Mouse (Mus musculus): ENCODE measurements around the gene Gm21887.
"Not testable (repeated sequence)": the region's sequence is repeated elsewhere in the genome, so short reads cannot be mapped to it uniquely, and the experiment has no call there.

Gm21887 gene

GRCm38 (mm10) chrX:170015883-170016282 lies 6.4 kb downstream of the Gm21887 start:
- not testable (repeated sequence) for DNase-seq

DNA sequence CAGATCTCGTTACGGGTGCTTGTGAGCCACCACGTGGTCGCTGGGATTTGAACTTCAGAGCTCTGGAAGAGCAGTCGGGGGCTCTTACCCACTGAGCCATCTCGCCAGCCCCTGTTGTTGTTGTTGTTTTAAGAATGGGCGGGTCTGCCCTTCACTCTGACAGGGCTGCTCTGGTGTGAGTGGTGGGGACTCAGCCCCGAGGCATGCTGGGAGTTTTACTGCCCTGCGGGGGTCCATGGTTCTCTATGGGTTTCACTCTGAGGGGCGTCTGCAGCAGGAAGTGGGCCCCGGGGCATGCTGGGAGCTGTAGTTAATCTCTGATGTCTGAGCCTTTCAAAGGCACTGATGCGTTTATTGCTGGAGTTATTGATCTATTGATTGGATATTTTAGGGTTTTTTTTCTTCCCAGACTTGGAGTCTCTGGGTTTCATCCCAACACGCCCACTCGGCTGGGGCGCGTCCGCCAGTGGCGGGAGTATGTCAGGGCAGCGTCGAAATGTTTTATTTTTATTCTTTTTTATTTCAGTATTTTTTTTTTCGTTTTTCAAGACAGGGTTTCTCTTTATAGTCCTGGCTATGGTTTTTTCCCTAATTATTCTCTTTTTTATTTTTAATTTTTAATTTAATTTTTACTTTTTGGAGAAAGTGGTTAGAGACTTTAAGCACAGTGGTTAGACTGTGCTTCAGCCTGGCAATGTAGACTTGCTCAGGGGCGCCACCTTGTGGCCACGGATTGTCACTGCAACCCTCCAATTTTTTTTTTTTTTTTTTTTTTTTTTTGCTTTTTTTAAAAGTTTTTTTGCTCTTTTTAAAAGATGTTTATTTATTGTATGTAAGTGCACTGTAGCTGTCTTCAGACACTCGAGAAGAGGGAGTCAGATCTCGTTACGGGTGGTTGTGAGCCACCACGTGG lies 8.1 kb downstream of the Gm21887 start:
- not testable (repeated sequence) for DNase-seq

DNA sequence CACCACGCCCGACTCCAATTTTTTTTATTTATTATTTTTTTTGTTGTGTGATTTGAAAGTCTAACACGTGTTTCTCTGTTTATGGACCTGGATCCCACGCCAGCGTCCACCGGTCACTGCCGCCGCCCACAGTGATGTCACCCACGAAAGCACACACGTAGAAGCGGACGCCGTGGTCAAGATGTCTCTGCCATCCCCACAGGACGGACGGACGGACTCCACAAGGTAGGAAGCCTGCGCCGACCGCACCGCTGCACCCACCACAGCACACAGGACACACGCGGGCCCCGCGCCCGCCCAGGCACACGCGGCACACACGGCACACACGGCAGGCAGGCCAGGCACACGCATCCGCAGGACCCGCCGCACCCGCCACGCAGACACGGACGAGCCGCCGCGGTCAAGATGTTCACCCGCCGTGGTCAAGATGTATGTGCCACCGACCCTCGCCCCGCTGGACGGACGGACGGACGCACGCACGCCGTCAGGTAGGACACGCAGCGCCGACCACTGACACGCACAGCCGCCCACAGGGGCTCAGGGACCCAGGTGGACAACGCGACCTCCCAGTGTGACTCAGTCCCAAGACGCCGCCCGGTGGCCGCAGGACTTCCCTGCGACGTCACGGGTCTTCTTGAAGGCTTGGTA lies 9.2 kb downstream of the Gm21887 start:
- DNase-seq, result peak; percentile 66

DNA sequence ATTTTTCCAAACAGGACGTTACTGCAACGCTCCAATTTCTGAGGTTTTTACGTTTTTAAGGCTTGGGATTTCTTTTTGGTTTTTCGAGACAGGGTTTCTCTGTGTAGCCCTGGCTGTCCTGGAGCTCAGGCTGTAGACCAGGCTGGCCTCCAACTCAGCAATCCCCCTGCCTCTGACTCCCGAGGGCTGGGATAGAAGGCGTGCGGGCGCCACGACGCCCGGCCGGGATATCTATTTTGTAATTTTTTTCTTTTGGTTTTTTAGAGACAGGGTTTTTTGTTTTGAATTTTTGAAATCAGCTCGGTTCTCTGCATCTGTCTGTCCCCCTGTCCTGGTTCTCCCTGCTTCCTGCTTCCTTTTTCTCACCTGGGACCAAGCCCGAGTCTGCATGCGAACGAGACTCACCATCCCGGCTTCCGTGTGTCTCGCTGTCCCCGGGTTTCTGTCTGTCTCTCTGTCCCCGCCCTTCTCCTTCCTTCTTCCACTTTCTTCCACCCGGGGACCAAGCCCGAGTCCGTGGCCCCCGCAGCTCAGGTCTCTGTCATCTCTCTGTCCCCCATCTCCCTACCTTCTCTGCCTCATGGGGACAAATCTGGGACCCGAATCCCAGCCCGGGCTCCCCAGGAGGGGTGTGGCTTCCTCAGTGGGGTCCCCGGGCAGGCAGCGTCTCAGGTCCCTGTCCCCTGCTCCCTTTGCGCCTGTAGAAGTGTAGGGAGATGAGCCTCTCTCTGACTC lies 9.9 kb downstream of the Gm21887 start:
- not testable (repeated sequence) for DNase-seq

- DNase-seq, result peak; percentile 92
Observed at GRCm38 (mm10) chrX:170019954-170020689, 10.7 kb downstream of the Gm21887 start.

DNA sequence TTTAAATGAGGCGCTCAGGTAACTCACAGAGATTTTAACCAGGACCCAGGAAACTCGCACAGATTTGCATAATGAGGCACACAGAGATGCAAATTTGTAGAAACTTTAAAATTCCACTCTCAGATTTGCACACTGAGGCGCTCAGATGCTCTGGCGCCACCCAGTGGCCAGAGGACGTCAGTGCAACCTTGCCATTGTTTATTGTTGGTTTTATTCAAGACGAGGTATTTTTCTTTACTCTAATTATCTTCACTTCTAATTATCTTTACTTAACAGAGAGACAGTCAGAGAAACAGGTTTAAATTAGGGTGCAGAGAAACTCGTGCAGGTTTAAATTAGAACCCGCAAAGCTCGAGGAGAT lies 11.2 kb downstream of the Gm21887 start:
- DNase-seq, result not testable (repeated sequence)

DNA sequence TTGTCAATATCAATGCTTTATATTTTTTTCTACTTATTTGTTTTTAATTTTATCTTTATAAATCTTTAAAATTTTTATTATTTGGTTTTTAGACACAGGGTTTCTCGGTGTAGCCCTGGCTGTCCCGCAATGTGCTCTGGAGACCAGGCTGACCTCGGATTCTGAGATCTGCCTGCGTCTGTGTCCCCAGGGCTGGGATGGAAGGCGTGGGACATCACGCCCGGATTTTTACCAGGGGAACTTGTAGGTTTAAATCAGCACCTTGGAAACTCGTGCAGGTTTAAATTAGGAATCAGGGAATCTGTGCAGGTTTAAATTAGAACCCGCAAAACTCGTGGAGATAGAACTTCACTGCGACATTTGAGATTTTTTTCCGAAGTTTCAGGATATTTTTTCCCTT lies 11.7 kb downstream of the Gm21887 start:
- DNase-seq, result not testable (repeated sequence)

- not testable (repeated sequence) for DNase-seq
Observed at GRCm38 (mm10) chrX:170021750-170022461, 12.4 kb downstream of the Gm21887 start.
